Mouse (Mus musculus) intestine, embryonic 16.5 days (tissue): Measurements from ENCODE around the gene Rbms2. TPM values are rescaled to one million over a fixed set of nuclear protein-coding genes. Genes with fewer than 3 reads are reported as not detected.

Source experiments
- ATAC-seq: fragments of 200-750 bp; cut with Nextera tagmentation; 2 replicates; pipeline ENCODE4 v1.8.0; 2017; ENCODE audit warnings: moderate TSS enrichment, moderate library complexity
- H3K27ac ChIP-seq: fragments of 300-500 bp; sonication (generic); 2 replicates; pipeline ENCODE4 v1.5.1; 2014; ENCODE audit warnings: mild to moderate bottlenecking, low read length
- H3K27me3 ChIP-seq: fragments of 300-500 bp; sonication (generic); replicated peaks from 2 replicates; pipeline ENCODE4 v1.6.1; 2014; ENCODE audit warnings: low read length, control low read depth, mixed read lengths; ENCODE audit not compliant: control insufficient read depth, insufficient read depth
- H3K36me3 ChIP-seq: fragments of 300-500 bp; sonication (generic); 2 replicates; pipeline ENCODE4 v1.6.1; 2014; ENCODE audit warnings: low read length, control low read depth; ENCODE audit not compliant: control insufficient read depth, insufficient read depth
- H3K4me1 ChIP-seq: fragments of 300-500 bp; sonication (generic); 2 replicates; pipeline ENCODE4 v1.6.1; 2014; ENCODE audit warnings: low read length, control low read depth, mixed read lengths; ENCODE audit not compliant: control insufficient read depth, insufficient read depth
- H3K4me2 ChIP-seq: fragments of 300-500 bp; sonication (generic); 2 replicates; pipeline ENCODE4 v1.6.1; 2014; ENCODE audit warnings: low read depth, low read length, control low read depth
- H3K4me3 ChIP-seq: fragments of 300-500 bp; sonication (generic); 2 replicates; pipeline ENCODE4 v1.5.1; 2014; ENCODE audit warnings: mild to moderate bottlenecking, low read length
- H3K9ac ChIP-seq: fragments of 300-500 bp; sonication (generic); 2 replicates; pipeline ENCODE4 v1.6.1; 2014; ENCODE audit warnings: low read depth, low read length
- H3K9me3 ChIP-seq: fragments of 300-500 bp; sonication (generic); 2 replicates; pipeline ENCODE4 v1.6.1; 2016; ENCODE audit warnings: low read length, control low read depth; ENCODE audit not compliant: control insufficient read depth
- WGBS: fragments of 180-500 bp; shearing (Covaris S2); extraction: QIAGEN DNeasy Blood & Tissue Kit; methylation state at CpG from one replicate; pipeline ENCODE4 v1.1.7; 2014; 5-methylcytosine and 5-hydroxymethylcytosine counted together
- polyA plus RNA-seq: library from polyadenylated mRNA; unstranded; fragments of >200 nt; fragmentation: Nextera tagmentation; extraction: Ambion mirVana; gene quantifications from 2 replicates; pipeline ENCODE4 v1.2.1, GENCODE M21; 2015

Rbms2 gene
- polyA plus RNA-seq, 1 experiment from 2014 or later, result 24.9 TPM

DNA sequence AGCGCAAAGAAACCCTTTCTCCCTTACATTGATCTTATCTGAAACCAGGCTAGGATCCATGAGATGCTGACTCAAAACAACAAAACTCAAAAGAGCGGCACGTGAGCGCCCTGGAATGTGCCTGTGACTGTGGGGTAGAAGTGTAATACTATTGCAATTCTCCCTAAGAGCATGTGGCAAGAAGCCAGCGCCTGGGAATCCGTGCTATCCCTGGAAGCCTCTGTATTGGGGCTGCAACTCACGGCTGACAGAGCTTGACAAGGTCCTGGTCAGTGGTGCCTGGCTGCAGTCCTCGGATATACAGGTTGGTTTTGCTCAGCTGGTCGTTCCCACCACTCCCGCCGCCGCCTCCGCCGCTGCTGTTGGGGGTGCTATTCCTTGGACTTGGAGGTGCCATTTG, 29.2 kb downstream of the Rbms2 start:
- peak overlapping the region; percentile 51 for H3K27ac ChIP-seq

DNA sequence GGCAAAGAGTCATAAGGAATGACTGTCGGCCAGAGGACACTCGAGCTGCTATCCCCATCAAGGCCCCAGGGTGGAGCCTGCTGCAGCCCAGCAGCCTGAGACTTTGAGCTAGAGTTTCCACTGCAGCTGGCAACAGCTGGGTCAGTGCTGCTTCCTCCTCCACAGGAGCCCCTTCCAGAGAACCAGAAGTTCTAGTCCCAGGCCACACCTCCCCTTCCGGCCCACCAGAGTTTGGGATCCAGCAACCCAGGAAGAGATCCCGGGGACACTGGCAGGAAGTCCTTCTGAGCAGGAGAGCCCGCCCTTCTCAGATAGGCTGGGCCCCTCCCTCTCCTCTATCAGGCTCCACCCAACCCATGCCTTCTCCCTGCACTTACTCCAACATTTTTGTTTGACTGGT, 30.5 kb downstream of the Rbms2 start:
- peaks cover 21% of the 10 kb centered on the region for H3K4me1 ChIP-seq
- H3K4me3 ChIP-seq, result peak overlapping the region; percentile 20
- peak overlapping the region; percentile 40 for H3K4me2 ChIP-seq
- peak overlapping the region; percentile 53 for H3K9ac ChIP-seq
- H3K9me3 ChIP-seq, result no peaks in the 10 kb centered on the region
- H3K36me3 ChIP-seq, result 0 out of 2 replicates have a peak, but pooled peaks cover 3% of the 10 kb centered on the region
- WGBS, result 0% methylated on average over 5 of the region's 5 CpGs
- peak overlapping the region; percentile 84 for H3K27ac ChIP-seq
- peak; percentile 98 for ATAC-seq
- H3K27me3 ChIP-seq, result no peaks in the 10 kb centered on the region

More for the DNA sequence above, 29.2 kb downstream of the Rbms2 start:
- Histone ChIP-seq H3K27me3 (no peaks in the 10 kb centered on the region), H3K9ac (no peak overlapping the region), H3K36me3 (0 out of 2 replicates have a peak, but pooled peaks cover 3% of the 10 kb centered on the region), H3K9me3 (no peaks in the 10 kb centered on the region), H3K4me1 (peaks cover 21% of the 10 kb centered on the region), H3K4me3 (no peak overlapping the region), H3K4me2 (no peak overlapping the region)
- 66% methylated on average over 14 of the region's 14 CpGs for WGBS
- ATAC-seq, result no peak

DNA sequence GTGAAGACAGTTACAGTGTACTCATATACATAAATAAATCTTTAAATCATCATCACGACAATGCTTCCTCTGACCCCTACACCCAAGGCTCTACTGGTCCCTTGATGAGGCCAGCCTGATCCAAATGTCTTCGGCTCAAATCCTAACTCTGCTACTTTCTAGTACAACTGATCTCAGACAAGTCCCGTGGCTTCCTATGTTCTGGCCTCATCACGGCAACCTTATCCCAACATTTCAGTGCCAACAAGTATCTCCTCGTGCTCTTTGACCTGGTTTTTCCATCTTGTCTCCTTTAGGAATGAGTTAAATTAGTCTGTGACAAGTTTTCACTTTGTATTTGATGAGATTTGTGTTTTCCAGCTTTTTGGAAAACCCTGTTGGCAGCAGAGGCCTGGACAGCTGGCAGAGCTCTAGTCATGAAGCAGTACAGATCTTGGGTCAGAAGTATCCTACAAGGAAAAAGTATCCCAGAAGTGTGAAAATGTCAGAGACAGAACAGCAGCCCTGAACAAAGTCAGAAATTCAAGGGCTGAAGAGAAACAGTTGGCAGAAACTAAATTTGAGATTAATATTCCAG, 31.2 kb downstream of the Rbms2 start:
- no peaks in the 10 kb centered on the region for H3K9me3 ChIP-seq
- WGBS, result 68% methylated on average over 5 of the region's 5 CpGs
- H3K27ac ChIP-seq, result peak overlapping the region; percentile 84

DNA sequence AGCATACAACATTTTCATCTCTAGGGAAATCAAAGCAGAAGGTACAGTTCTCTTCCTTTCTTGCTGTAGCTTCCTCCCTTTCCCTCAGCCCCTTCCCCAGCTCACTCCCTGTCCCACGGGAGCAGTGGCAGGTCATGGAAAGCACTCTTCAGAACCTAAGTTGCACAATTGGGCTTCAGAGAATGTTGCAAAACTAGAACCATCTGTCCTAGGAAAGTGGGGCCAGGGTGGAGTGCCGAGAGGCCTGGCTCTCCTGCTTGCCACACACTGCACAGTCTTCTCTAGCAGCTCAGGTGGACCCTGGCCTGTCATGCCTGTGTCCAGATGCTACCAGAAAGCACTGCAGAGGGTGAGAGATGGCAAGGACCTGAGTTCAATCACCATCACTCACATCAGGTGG, 35.1 kb downstream of the Rbms2 start:
- H3K27me3 ChIP-seq, result no peaks in the 10 kb centered on the region
- no peak overlapping the region for H3K4me2 ChIP-seq
- H3K9ac ChIP-seq, result no peak overlapping the region
- no peak for ATAC-seq
- 77% methylated on average over 2 of the region's 2 CpGs for WGBS
- 0 out of 2 replicates have a peak, but pooled peaks cover 2% of the 10 kb centered on the region for H3K36me3 ChIP-seq
- H3K27ac ChIP-seq, result no peak overlapping the region
- peaks cover 6% of the 10 kb centered on the region for H3K4me1 ChIP-seq
- H3K9me3 ChIP-seq, result no peaks in the 10 kb centered on the region
- H3K4me3 ChIP-seq, result no peak overlapping the region

More for the DNA sequence above, 31.2 kb downstream of the Rbms2 start:
- H3K27me3 ChIP-seq, result no peaks in the 10 kb centered on the region
- 0 out of 2 replicates have a peak, but pooled peaks cover 3% of the 10 kb centered on the region for H3K36me3 ChIP-seq
- no peak overlapping the region; the same call in 1 of the 2 replicates for H3K4me3 ChIP-seq
- peaks cover 18% of the 10 kb centered on the region for H3K4me1 ChIP-seq
- no peak for ATAC-seq
- peak overlapping the region; percentile 40 for H3K4me2 ChIP-seq
- H3K9ac ChIP-seq, result peak overlapping the region; percentile 53

DNA sequence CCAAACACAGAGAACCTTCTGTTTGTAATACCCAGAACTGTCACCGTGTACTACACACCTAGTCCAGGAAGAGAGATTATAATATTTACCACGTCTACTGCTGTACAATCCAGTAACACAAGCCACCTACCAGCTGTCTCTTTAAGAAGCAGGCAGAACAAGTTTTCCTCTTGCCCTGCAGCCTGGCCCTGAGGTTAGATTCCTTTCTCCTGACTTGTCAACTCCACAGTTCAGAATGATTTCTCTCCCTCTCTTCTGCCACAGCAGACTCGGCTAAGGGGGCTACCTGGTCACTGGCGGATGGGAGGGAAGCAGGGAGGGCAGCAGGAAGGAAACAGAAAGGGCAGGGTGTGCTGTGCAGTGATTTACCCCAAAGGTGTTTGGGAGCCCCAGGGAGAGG, 36.4 kb downstream of the Rbms2 start:
- H3K4me1 ChIP-seq, result no peaks in the 10 kb centered on the region
- no peak for ATAC-seq
- WGBS, result 53% methylated on average over 4 of the region's 4 CpGs
- no peak overlapping the region for H3K4me3 ChIP-seq
- H3K9ac ChIP-seq, result peak overlapping the region; percentile 24; the same call in 1 of the 2 replicates
- H3K27ac ChIP-seq, result no peak overlapping the region
- no peaks in the 10 kb centered on the region for H3K27me3 ChIP-seq
- H3K36me3 ChIP-seq, result 0 out of 2 replicates have a peak, but pooled peaks cover 2% of the 10 kb centered on the region
- H3K4me2 ChIP-seq, result no peak overlapping the region
- H3K9me3 ChIP-seq, result no peaks in the 10 kb centered on the region

DNA sequence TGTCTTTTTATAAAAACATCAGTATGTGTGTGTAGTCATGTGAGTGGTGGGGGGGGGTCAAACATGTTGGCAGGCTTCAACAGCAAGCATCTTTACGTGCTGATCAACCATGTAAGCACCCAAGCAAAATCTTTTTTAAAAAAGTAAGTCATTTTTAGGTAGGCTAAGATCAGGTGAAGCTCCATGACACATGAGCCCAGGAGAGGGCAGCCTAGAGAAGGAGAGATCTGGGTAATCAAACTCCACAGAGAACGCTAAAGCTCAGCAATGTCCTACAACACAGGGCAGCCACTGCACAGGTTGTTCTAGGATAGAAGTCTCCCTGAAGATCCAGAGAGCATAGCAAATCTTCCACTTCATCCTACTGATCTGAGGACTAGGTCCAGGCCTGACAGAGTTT, 37.9 kb downstream of the Rbms2 start:
- H3K9ac ChIP-seq, result no peak overlapping the region
- no peak overlapping the region for H3K27ac ChIP-seq
- ATAC-seq, result no peak
- 68% methylated on average over 2 of the region's 2 CpGs for WGBS
- H3K4me3 ChIP-seq, result no peak overlapping the region
- 0 out of 2 replicates have a peak, but pooled peaks cover 4% of the 10 kb centered on the region for H3K36me3 ChIP-seq
- no peaks in the 10 kb centered on the region for H3K27me3 ChIP-seq
- H3K9me3 ChIP-seq, result no peaks in the 10 kb centered on the region
- no peaks in the 10 kb centered on the region for H3K4me1 ChIP-seq
- no peak overlapping the region for H3K4me2 ChIP-seq

DNA sequence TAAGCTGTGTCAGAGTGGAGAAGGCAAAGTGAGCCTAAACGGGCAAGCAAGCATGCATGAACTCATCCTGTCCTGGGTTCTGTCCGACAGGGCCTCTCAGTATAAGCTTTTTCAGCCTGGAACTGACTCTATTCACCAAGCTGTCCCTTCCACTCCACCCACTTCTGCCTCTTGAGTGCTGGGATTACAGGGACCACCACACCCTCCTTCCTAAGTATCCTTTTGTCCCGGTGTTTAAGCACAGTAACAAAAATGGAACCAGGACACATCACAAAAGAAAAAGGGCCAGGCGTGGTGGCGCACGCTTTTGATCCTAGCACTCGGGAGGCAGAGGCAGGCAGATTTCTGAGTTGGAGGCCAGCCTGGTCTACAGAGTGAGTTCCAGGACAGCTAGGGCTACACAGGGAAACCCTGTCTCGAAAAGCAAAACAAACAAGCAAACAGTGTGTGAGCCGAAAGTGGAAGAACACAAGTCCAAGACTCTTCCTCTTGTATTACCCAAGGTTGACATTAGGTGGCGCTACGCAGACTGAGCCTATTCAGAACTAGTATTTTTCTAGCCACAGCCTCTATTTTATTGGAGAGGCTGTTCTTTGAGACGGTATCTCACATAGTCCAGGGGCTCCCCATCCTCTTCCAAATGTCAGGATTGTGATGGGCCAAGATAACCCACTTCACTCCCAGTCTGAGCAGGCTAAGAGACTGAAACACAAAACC, 39.7 kb downstream of the Rbms2 start:
- Histone ChIP-seq H3K9ac (no peak overlapping the region), H3K27me3 (no peaks in the 10 kb centered on the region), H3K4me3 (no peak overlapping the region), H3K9me3 (no peaks in the 10 kb centered on the region), H3K4me2 (no peak overlapping the region), H3K36me3 (0 out of 2 replicates have a peak, but pooled peaks cover 4% of the 10 kb centered on the region), H3K4me1 (no peaks in the 10 kb centered on the region), H3K27ac (no peak overlapping the region)
- 71% methylated on average over 12 of the region's 12 CpGs for WGBS
- no peak for ATAC-seq

DNA sequence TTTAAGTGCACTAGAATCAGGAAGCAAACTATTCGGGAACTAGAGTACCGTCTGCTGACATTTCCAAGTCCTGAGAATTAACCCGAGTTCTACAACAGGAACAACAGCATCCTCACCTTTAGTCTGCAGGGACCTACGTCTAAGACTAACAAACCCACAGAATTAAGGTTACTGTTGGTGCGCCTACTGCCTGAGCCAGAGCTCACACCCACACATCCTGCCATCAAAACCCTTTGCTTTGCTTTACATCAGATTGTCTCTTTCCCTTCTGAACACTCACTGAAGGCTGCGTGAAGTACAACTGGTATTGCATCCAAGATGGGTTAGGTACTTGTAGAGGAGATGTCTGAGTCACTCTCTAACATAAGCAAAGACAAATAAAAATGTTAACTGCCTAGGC, 44.7 kb downstream of the Rbms2 start:
- WGBS, result 90% methylated on average over 6 of the region's 6 CpGs
- Histone ChIP-seq H3K9me3 (no peaks in the 10 kb centered on the region), H3K4me2 (no peak overlapping the region), H3K27ac (no peak overlapping the region), H3K27me3 (no peaks in the 10 kb centered on the region), H3K9ac (no peak overlapping the region), H3K4me1 (no peaks in the 10 kb centered on the region), H3K4me3 (no peak overlapping the region), H3K36me3 (peaks cover 14% of the 10 kb centered on the region; the same call in 1 of the 2 replicates)
- no peak for ATAC-seq

DNA sequence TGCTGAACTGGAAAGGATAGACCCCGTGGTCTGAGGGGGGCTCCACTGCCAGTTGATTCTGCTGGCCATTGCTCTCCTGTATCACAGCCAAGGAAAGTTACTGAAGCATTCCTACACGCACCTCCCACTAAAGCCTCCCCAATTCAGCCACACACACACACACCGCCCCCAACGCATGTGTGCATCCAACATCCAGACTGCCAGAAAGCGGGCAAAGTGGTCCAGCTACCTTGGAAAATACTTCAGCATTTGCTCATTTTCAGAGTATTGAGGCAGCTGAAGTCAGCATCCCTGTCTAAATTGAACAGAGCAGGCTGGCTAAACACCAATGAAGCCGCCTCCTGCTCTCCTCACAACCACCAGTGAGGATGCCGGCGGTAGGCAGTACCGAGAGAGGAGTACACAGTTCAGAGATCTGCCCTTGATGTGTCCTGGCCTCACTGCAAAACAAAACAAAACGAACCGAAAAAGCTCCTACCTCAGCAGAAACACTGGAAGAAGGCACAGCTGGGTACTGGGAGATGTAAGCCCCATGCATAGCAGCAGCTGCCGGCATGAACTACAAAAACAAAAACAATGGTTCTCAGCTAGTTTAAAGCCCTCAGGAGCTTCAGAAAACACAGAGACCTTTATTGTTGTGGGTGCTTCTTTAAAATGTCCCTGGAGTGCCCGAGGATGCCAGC, 46.3 kb downstream of the Rbms2 start:
- peaks cover 19% of the 10 kb centered on the region; the same call in 1 of the 2 replicates for H3K36me3 ChIP-seq
- no peak overlapping the region for H3K9ac ChIP-seq
- no peak for ATAC-seq

More for the DNA sequence above, 46.3 kb downstream of the Rbms2 start:
- Histone ChIP-seq H3K27ac (no peak overlapping the region), H3K27me3 (no peaks in the 10 kb centered on the region), H3K4me2 (no peak overlapping the region), H3K4me3 (no peak overlapping the region), H3K9me3 (no peaks in the 10 kb centered on the region), H3K4me1 (no peaks in the 10 kb centered on the region)
- 62% methylated on average over 13 of the region's 13 CpGs for WGBS
